In genomic region chr7:80849710-80850109, GRCm38 (mm10) we compare ENCODE assay signal across 8 mouse cellular contexts. TPM values are rescaled to one million over a fixed set of nuclear protein-coding genes. Genes with fewer than 3 reads are reported as not detected.
A peak's percentile ranks its signal among the peaks of the same experiment; 100 is the strongest.
DNase-seq lines count a peak whose midpoint lies in the region; TF ChIP-seq lines count a peak whose summit lies in the region.

No protein-coding gene starts in this region.

- peak; percentile 96 for TF ChIP-seq CTCF in gastrocnemius, adult 2 months (IDR thresholded peaks at IDR 0.05)
- peak; percentile 92 for TF ChIP-seq CTCF in cerebellum, adult 2 months (IDR thresholded peaks at IDR 0.05; ENCODE audit: borderline replicate concordance, insufficient read depth, low read depth, low read length)

- 26% methylated on average over 4 of the region's 4 CpGs for WGBS in cerebellum, adult 2 months

- intact Hi-C loops in gastrocnemius, adult 2 months (cut with DNase I): loop anchor here (1.0 to 5.0 kb wide), 2 partner anchors 47 to 120 kb away; no protein-coding TSS in a partner anchor
- intact Hi-C loops in gastrocnemius, postnatal 36 days (cut with DNase I): loop anchor here (1.0 to 10.0 kb wide), 4 partner anchors 42 to 465 kb away; partner anchors contain the start of gene Fes

- no peak for TF ChIP-seq POLR2A in cerebellum, adult 2 months (IDR thresholded peaks at IDR 0.05; ENCODE audit: borderline replicate concordance, insufficient read depth, low read length)

- H3K27me3 ChIP-seq in cerebellum, adult 2 months (ENCODE audit: control insufficient read depth, insufficient read depth, low read length): no peaks in the 10 kb centered on the region

- H3K4me3 ChIP-seq in gastrocnemius, adult 2 months: peak overlapping the region; percentile 17; the same call in 1 of the 2 replicates
- H3K4me3 ChIP-seq in cerebellum, adult 2 months (replicated peaks; ENCODE audit: insufficient read depth, low read depth, low read length): no peak overlapping the region

- H3K27ac ChIP-seq in gastrocnemius, adult 2 months: peak overlapping the region; percentile 60
- H3K27ac ChIP-seq in cerebellum, adult 2 months (ENCODE audit: insufficient read depth, low read length): no peak overlapping the region

- no peaks in the 10 kb centered on the region for H3K4me1 ChIP-seq in cerebellum, adult 2 months (ENCODE audit: control insufficient read depth, insufficient read depth, low read length)

- peak; percentile 45 for DNase-seq in gastrocnemius, adult 2 months
- DNase-seq in gastrocnemius, postnatal 36 days: no peak
- DNase-seq in CD4-positive, CD25-positive, alpha-beta regulatory T cell, adult 2 months (ENCODE audit: low read depth, low spot score): peak; percentile 81
- peak; percentile 32 to 59 for DNase-seq in cerebellum, adult 2 months
- peak; percentile 70 for DNase-seq in forelimb bud, embryonic 11.5 days (ENCODE audit: low read depth, low spot score)
- peak; percentile 65 for DNase-seq in kidney, adult 9 months
- DNase-seq in lung, postnatal 4 days: peak; percentile 48 to 72
- DNase-seq in thymus, postnatal 4 days: peak; percentile 41

RNA-seq across cellular contexts. Expression of gene Zscan2, which starts 11.0 kb away (rescaled TPM):
- 1 to 10 TPM; 1.3 to 1.7 TPM for total RNA-seq in gastrocnemius, adult 2 months (2021)
- 1 to 10 TPM; 1.3 TPM for total RNA-seq in gastrocnemius, postnatal 36 days (2021)
- 8.6 and 10.2 TPM in 2 replicates for polyA plus RNA-seq in cerebellum, adult 2 months (2012; rRNA removed)

RNA-seq across cellular contexts. Expression of gene Iqgap1, which starts 23.9 kb away (rescaled TPM):
- 10 to 100 TPM; 14.8 to 16.0 TPM for total RNA-seq in gastrocnemius, adult 2 months (2021)
- total RNA-seq in gastrocnemius, postnatal 36 days (2021): 10 to 100 TPM; 15.7 to 17.2 TPM
- 21.0 and 21.5 TPM in 2 replicates for polyA plus RNA-seq in cerebellum, adult 2 months (2012; rRNA removed)

RNA-seq across cellular contexts. Expression of gene Wdr73, which starts 51.4 kb away (rescaled TPM):
- 1 to 10 TPM; 2.9 to 3.7 TPM for total RNA-seq in gastrocnemius, adult 2 months (2021)
- total RNA-seq in gastrocnemius, postnatal 36 days (2021): 1 to 10 TPM; 2.9 to 4.3 TPM
- 22.2 and 22.8 TPM in 2 replicates for polyA plus RNA-seq in cerebellum, adult 2 months (2012; rRNA removed)

RNA-seq across cellular contexts. Expression of gene Nmb, which starts 55.2 kb away (rescaled TPM):
- total RNA-seq in gastrocnemius, adult 2 months (2021): 1 to 10 TPM; 3.6 to 4.0 TPM
- 1 to 10 TPM; 5.2 to 5.4 TPM for total RNA-seq in gastrocnemius, postnatal 36 days (2021)
- 9.8 and 10.9 TPM in 2 replicates for polyA plus RNA-seq in cerebellum, adult 2 months (2012; rRNA removed)

Comparison
In these comparisons a context has a peak if more than half of its experiments do, and no peak if none do; other contexts are left out.
1. DNase-seq: peak in gastrocnemius, adult 2 months (single experiment), CD4-positive, CD25-positive, alpha-beta regulatory T cell, adult 2 months (single experiment), cerebellum, adult 2 months (2 of 2), forelimb bud, embryonic 11.5 days (single experiment), kidney, adult 9 months (single experiment), lung, postnatal 4 days (2 of 2) and thymus, postnatal 4 days (single experiment); none in gastrocnemius, postnatal 36 days (0 of 2).